Mouse (Mus musculus) liver, embryonic 13.5 days (tissue): ENCODE data around the gene Fgf14. TPM values are rescaled to one million over a fixed set of nuclear protein-coding genes. Genes with fewer than 3 reads are reported as not detected.
"Not testable (repeated sequence)": the region's sequence is repeated elsewhere in the genome, so short reads cannot be mapped to it uniquely, and the experiment has no call there.

Experiments
- ATAC-seq: fragments of 200-750 bp; cut with Nextera tagmentation; 2 replicates; pipeline ENCODE4 v1.8.0; 2017; ENCODE audit warnings: low read depth, mild to moderate bottlenecking, moderate number of reproducible peaks, moderate library complexity
- DNase-seq: peaks from one replicate; pipeline ENCODE4 v3.0.0; 2022
- H3K27ac ChIP-seq: fragments of 300-500 bp; sonication (generic); 2 replicates; pipeline ENCODE4 v1.5.1; 2015; ENCODE audit warnings: moderate library complexity, mild to moderate bottlenecking, inconsistent platforms
- H3K27me3 ChIP-seq: fragments of 300-500 bp; sonication (generic); 2 replicates; pipeline ENCODE4 v1.6.1; 2015; ENCODE audit warnings: mild to moderate bottlenecking, inconsistent platforms
- H3K36me3 ChIP-seq: fragments of 300-500 bp; sonication (generic); 2 replicates; pipeline ENCODE4 v1.6.1; 2015; ENCODE audit warnings: mild to moderate bottlenecking, inconsistent platforms
- H3K4me1 ChIP-seq: fragments of 300-500 bp; sonication (generic); replicated peaks from 2 replicates; pipeline ENCODE4 v1.6.1; 2015; ENCODE audit warnings: inconsistent platforms
- H3K4me2 ChIP-seq: fragments of 300-500 bp; sonication (generic); 2 replicates; pipeline ENCODE4 v1.6.1; 2015; ENCODE audit warnings: inconsistent platforms, mild to moderate bottlenecking, moderate library complexity
- H3K4me3 ChIP-seq: fragments of 300-500 bp; sonication (generic); replicated peaks from 2 replicates; pipeline ENCODE4 v1.5.1; 2015; ENCODE audit warnings: mild to moderate bottlenecking, inconsistent platforms
- H3K9ac ChIP-seq: fragments of 300-500 bp; sonication (generic); 2 replicates; pipeline ENCODE4 v1.6.1; 2015; ENCODE audit warnings: mild to moderate bottlenecking, inconsistent platforms
- H3K9me3 ChIP-seq: fragments of 300-500 bp; sonication (generic); replicated peaks from 2 replicates; pipeline ENCODE4 v1.6.1; 2016; ENCODE audit warnings: inconsistent platforms
- WGBS: fragments of 180-500 bp; shearing (Covaris S2); methylation state at CpG from one replicate; pipeline ENCODE4 v1.1.7; 2015; ENCODE audit not compliant: insufficient replicate concordance; 5-methylcytosine and 5-hydroxymethylcytosine counted together
- polyA plus RNA-seq: library from polyadenylated mRNA; unstranded; fragments of >200 nt; fragmentation: Nextera tagmentation; extraction: Ambion mirVana; gene quantifications from 2 replicates; pipeline ENCODE4 v1.2.1, GENCODE M21; 2015

Fgf14 gene
- polyA plus RNA-seq, 1 experiment from 2014 or later: 0.02 TPM

DNA sequence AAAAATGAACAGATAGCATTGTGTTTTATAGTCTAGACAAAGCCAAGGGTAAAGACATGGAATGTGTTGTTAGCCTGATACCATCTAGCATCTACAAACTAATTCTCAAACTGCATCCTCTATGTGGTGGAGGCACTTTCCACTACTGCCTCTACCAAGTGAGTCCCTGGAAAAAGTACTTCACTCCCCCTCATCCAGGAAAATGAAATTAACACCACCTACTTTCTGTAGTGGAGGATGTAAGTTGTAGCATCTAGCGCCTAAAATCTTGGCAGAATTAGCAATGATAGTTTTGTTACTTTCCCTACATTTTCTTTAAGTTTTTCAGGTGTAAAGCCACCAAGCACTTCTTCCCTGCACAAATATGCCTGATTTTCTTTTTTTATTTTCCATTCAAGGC, 496.7 kb downstream of the Fgf14 start:
- Histone ChIP-seq H3K4me3 (no peak overlapping the region), H3K9ac (no peak overlapping the region), H3K36me3 (no peaks in the 10 kb centered on the region), H3K4me1 (no peaks in the 10 kb centered on the region), H3K9me3 (no peaks in the 10 kb centered on the region), H3K27ac (no peak overlapping the region), H3K4me2 (no peak overlapping the region), H3K27me3 (no peaks in the 10 kb centered on the region)
- ATAC-seq: no peak
- 52% methylated on average over 1 of the region's 1 CpGs for WGBS
- no peak for DNase-seq

DNA sequence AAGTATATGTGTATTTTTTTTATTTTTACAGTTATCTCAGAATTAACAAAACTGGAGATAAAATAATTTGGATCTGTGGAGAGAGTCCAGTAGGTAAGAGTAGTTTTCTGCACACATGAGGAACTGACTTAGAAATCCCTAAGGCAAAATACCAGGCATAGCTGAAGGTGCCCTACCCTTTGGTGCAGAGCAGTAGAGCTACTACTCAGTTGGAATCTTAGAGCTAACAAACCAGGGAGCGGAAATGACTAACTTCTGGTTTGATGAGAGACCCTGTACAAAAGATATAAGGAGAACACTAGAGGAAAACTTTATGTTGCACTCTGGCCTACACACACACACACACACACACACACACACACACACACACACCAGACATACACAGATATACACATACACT, 502.8 kb downstream of the Fgf14 start:
- Histone ChIP-seq H3K9me3 (no peaks in the 10 kb centered on the region), H3K4me1 (no peaks in the 10 kb centered on the region), H3K4me2 (no peak overlapping the region), H3K27me3 (no peaks in the 10 kb centered on the region), H3K36me3 (no peaks in the 10 kb centered on the region), H3K27ac (no peak overlapping the region), H3K9ac (no peak overlapping the region), H3K4me3 (no peak overlapping the region)
- DNase-seq: no peak
- WGBS: 86% methylated on average over 1 of the region's 1 CpGs
- ATAC-seq: no peak

DNA sequence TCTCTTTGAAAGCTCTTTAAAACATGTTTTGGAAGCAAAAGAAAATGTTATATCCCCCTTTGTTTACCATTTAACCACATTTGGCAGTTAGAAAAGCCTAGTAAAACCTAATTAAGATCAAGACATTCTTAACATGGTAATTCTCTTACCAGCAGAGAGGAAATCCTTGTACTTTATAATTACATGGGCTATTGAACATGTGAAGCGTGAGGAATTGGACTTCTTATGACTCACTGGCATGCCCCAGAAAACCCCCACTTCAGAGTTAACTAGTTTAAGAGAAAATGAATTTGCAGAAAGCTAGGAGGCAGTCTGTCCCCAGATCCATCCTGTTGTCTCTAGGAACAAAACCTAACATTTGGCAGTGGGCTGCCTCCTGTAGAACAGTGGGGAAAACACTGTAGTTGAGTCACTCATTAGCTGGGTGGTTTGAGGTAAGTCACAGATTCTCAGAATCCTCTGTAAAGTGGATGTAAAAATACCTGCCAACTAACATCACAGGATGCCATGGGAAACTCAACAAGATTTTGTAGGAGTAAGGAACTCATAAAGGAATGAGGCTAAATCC, 513.2 kb downstream of the Fgf14 start:
- H3K36me3 ChIP-seq: no peaks in the 10 kb centered on the region
- no peak overlapping the region for H3K4me2 ChIP-seq
- no peaks in the 10 kb centered on the region for H3K27me3 ChIP-seq
- H3K27ac ChIP-seq: no peak overlapping the region
- H3K9me3 ChIP-seq: no peaks in the 10 kb centered on the region
- WGBS: 47% methylated on average over 1 of the region's 1 CpGs
- ATAC-seq (no peak), DNase-seq (no peak)
- H3K4me1 ChIP-seq: no peaks in the 10 kb centered on the region
- H3K4me3 ChIP-seq: no peak overlapping the region
- H3K9ac ChIP-seq: no peak overlapping the region

- ATAC-seq: no peak
- Histone ChIP-seq H3K9ac (no peak overlapping the region), H3K27me3 (no peaks in the 10 kb centered on the region), H3K4me3 (no peak overlapping the region), H3K36me3 (no peaks in the 10 kb centered on the region), H3K9me3 (no peaks in the 10 kb centered on the region), H3K27ac (no peak overlapping the region), H3K4me1 (no peaks in the 10 kb centered on the region), H3K4me2 (no peak overlapping the region)
- no peak for DNase-seq
These were observed 529.5 kb downstream of the Fgf14 start for GRCm38 (mm10) chr14:124147378-124147777.

GRCm38 (mm10) chr14:124107205-124107873, 569.6 kb downstream of the Fgf14 start:
- no peaks in the 10 kb centered on the region for H3K4me1 ChIP-seq
- WGBS: 66% methylated on average over 1 of the region's 1 CpGs
- H3K4me2 ChIP-seq: no peak overlapping the region
- no peaks in the 10 kb centered on the region for H3K9me3 ChIP-seq
- H3K36me3 ChIP-seq: no peaks in the 10 kb centered on the region
- ATAC-seq (no peak), DNase-seq (no peak)
- H3K9ac ChIP-seq: no peak overlapping the region
- H3K27ac ChIP-seq: no peak overlapping the region
- no peaks in the 10 kb centered on the region for H3K27me3 ChIP-seq
- H3K4me3 ChIP-seq: no peak overlapping the region

DNA sequence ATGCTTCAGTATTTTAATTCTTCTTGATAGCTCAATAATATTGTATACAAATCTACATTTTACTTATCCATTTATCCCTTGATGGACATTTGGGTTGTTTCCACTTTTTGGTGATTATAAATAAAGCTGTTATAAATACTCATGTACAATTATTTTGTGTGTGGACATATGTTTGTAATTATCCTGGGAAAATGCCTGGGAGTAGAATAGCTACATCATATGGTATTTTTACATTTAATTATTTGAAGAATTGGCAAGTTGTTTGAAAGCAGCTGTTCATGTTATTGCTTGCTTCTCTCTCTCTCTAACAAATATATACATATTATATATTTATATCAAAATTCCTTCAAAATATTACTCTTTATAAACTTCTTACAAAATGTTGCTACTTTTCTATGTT, 593.8 kb downstream of the Fgf14 start:
- H3K36me3 ChIP-seq: no peaks in the 10 kb centered on the region
- no peaks in the 10 kb centered on the region for H3K9me3 ChIP-seq
- DNase-seq (no peak), ATAC-seq (no peak)
- no peak overlapping the region for H3K27ac ChIP-seq
- no peak overlapping the region for H3K9ac ChIP-seq
- no peak overlapping the region for H3K4me2 ChIP-seq
- H3K27me3 ChIP-seq: no peaks in the 10 kb centered on the region
- H3K4me3 ChIP-seq: no peak overlapping the region
- H3K4me1 ChIP-seq: no peaks in the 10 kb centered on the region

DNA sequence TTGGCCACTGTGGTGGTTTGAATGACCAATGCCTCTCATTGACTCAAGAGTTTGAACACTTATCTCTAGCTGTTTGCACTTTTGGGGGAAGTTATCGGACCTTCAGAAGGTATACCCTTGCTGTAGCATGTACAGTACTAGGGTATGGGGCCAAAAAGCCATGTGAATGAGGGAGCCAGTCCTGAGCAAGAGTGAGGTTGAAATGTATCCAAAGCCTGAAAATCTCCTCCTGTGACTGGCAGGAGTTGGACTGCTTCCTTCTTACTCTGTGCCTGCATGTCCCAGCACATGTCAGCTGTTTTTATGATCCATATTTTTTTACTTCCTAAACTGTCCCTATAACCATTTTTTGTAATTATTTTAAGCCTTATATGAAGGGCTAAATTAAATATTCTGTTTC, 632.9 kb downstream of the Fgf14 start:
- no peak overlapping the region for H3K27ac ChIP-seq
- no peak for DNase-seq
- H3K4me3 ChIP-seq: no peak overlapping the region
- H3K36me3 ChIP-seq: no peaks in the 10 kb centered on the region
- H3K4me2 ChIP-seq: no peak overlapping the region
- H3K9ac ChIP-seq: no peak overlapping the region
- H3K4me1 ChIP-seq: no peaks in the 10 kb centered on the region
- no peaks in the 10 kb centered on the region for H3K9me3 ChIP-seq
- no peak for ATAC-seq
- no peaks in the 10 kb centered on the region for H3K27me3 ChIP-seq
- 43% methylated on average over 1 of the region's 1 CpGs for WGBS

DNA sequence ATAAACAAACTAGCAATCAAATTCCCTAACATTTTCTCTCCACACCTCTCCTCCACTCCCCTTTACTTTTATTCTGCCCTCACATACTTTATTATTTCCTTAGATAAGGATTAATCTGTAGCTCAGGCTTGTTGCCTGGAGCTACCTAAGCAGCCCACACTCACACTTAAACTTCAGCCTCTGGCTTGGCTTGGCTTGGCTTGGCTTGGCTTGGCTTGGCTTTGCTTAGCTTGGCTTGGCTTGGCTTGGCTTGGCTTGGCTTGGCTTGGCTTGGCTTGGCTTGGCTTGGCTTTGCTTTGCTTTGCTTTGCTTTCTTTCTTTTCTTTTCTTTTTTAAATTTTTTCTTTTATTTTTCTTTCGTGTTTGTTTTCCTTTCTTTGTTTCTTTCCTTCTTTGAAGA, 636.3 kb downstream of the Fgf14 start:
- H3K4me1 ChIP-seq: no peaks in the 10 kb centered on the region
- H3K4me3 ChIP-seq: no peak overlapping the region
- no peak overlapping the region for H3K4me2 ChIP-seq
- no peak overlapping the region for H3K9ac ChIP-seq
- H3K27ac ChIP-seq: no peak overlapping the region
- H3K27me3 ChIP-seq: no peaks in the 10 kb centered on the region
- WGBS: 40% methylated on average over 1 of the region's 1 CpGs
- DNase-seq (no peak), ATAC-seq (no peak)
- no peaks in the 10 kb centered on the region for H3K36me3 ChIP-seq
- H3K9me3 ChIP-seq: no peaks in the 10 kb centered on the region

GRCm38 (mm10) chr14:124037434-124037833, 639.5 kb downstream of the Fgf14 start:
- Histone ChIP-seq H3K27me3 (no peaks in the 10 kb centered on the region), H3K9ac (no peak overlapping the region), H3K4me3 (no peak overlapping the region), H3K27ac (no peak overlapping the region), H3K4me2 (no peak overlapping the region), H3K9me3 (no peaks in the 10 kb centered on the region), H3K4me1 (no peaks in the 10 kb centered on the region), H3K36me3 (no peaks in the 10 kb centered on the region)
- DNase-seq (no peak), ATAC-seq (no peak)
- 80% methylated on average over 4 of the region's 4 CpGs for WGBS

DNA sequence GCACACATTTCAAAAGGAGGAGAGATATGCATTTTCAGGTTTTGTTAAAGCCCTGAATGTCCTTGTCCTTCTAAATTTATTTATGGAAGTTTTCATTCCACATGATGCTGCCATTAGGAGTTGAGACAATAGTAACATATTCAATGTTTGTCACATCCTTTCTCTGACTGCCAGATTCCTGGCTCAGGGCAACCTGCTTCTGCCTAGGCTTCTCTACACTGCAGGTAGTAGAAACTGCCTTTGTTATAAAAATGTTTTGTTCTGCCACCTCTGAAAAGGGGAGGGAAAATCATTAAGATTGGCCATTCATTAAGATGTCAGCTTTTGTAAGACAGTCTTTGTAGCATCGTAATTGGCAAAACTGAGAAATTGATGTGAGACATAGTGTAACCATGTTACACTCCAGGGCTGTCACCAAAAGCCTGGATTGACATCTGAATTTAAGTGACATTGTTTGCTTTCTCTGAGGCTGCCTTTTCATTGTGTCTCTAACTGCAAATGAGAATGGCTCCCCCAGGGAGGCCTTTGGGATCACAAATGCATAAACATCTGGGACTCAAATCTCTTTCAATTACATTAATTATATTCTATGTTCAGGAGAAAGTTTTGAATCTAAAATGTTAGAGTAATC, 640.2 kb downstream of the Fgf14 start:
- DNase-seq (no peak), ATAC-seq (no peak)
- no peaks in the 10 kb centered on the region for H3K9me3 ChIP-seq
- no peak overlapping the region for H3K4me2 ChIP-seq
- no peak overlapping the region for H3K27ac ChIP-seq
- no peaks in the 10 kb centered on the region for H3K36me3 ChIP-seq
- H3K4me3 ChIP-seq: no peak overlapping the region
- H3K27me3 ChIP-seq: no peaks in the 10 kb centered on the region
- WGBS: 55% methylated on average over 1 of the region's 1 CpGs
- no peaks in the 10 kb centered on the region for H3K4me1 ChIP-seq
- no peak overlapping the region for H3K9ac ChIP-seq

DNA sequence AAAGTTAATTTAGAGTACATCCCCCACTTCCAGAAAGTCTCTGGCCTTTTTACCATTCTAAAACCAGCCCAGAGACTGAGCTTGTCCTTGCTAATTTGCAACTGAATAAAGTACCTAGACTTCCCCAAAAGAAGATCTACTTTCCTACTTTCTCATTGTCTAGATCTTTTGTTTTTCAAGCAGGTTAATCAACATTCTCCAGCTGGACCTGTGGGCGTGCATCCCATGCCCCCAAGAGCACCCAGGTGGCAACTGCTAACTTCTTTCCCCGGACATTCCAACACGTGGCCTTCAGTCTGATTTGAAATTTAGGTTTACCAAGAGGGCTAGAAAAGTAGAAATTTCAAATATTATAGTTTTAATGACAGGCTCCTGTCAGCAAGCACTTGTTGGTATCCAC, 643.6 kb downstream of the Fgf14 start:
- H3K27me3 ChIP-seq, H3K4me3 ChIP-seq, H3K4me1 ChIP-seq, H3K36me3 ChIP-seq, ATAC-seq, DNase-seq, H3K27ac ChIP-seq, H3K9ac ChIP-seq, H3K9me3 ChIP-seq, H3K4me2 ChIP-seq: not testable (repeated sequence)
- WGBS: 48% methylated on average over 3 of the region's 3 CpGs
